Mouse (Mus musculus): ENCODE results near the gene Tlx3. TPM values are rescaled to one million over a fixed set of nuclear protein-coding genes. Genes with fewer than 3 reads are reported as not detected.

Tlx3 gene
- total RNA-seq, 2 experiments from 2014 or later, result not detected

DNA sequence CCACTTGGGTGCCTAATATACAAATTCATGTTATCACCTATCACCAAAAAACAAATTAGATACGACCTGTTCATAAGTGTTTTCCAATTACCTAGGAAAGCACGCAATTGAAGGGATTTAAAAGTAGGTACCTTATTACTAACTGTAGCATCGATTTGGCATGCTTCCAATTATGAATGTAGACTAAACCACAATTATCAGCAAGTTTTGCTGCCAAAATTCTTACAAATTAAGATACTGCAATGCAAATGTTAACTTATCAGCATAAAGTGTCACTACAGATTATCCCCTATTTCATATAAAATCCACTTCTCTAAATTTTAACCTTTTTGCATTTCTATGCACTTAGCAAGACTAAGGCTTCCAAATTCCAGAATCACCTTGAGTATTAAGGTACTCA, 48.9 kb downstream of the Tlx3 start:
- intact Hi-C loops (cut with DNase I), result no loop called here
- no peak for DNase-seq

DNA sequence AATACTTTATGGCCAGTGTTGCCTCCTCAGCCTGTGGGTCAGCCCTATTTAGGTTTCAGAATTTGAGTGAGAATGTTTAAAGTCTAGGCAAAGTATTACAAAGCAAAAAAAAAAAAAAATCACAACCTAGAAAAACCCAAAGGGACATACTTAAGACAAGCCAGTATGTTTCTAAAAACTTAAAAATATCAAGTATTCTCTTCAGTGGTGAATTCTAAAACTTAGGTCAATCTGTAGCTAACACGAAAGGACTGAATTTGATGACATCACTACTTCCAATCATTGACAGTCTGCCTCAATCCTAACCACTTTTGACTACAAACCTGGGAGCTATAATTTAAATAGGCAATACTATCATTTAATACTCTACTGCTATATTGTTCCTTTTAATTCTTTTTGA, 50.4 kb downstream of the Tlx3 start:
- intact Hi-C loops (cut with DNase I), result no loop called here
- DNase-seq, result no peak

DNA sequence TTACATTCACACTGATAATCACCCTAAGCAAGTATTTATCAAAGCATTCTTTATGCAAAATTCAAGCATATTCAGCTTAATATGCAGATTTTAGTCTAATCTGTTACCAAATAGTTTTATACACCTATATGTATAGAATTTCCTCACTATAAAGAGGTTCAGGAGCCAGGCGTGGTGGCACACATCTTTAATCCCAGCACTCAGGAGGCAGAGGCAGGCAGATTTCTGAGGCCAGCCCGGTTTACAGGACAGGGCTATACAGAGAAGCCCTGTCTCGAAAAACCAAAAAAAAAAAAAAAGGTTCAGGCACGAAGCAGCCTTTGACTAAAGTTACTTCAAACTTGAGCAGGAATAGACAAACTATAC, 51.6 kb downstream of the Tlx3 start:
- intact Hi-C loops (cut with DNase I), result no loop called here
- no peak for DNase-seq

DNA sequence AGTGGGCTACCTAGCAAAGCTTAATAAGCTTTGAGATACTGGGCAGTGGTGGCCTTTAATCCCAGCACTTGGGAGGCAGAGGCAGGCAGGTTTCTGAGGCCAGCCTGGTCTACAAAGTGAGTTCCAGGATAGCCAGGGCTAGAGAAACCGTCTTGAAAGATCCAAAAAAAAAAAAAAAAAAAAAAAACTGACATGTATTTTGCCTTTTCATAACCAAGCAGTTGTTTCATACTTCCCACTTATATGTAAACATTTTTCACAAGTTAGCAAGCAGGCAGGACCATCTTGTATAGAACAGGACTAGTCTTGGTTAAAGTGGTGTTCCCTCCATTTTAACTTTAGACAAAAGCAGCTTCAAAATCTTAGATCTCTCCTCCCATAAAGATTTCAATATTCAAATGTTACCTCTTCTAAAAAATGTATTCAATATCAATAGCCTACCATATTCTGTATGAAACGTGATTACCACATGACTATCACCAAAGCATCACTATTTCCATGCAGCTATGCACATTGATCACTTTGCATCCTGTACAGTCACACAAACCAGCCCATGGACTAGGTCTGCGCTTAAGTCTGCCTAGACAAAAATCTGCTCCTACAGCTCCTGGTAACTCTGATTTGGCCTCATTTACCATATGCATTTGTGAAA, 52.1 kb downstream of the Tlx3 start:
- no peak for DNase-seq
- intact Hi-C loops (cut with DNase I), result no loop called here

Other genes with a start within 250 kb of the Tlx3 start
- 1 to 10 TPM; 4.1 to 4.9 TPM for gene Fgf18, start 56.2 kb downstream of the Tlx3 start, total RNA-seq (2021)
- 100 to 1,000 TPM; 136 to 152 TPM for gene Npm1, start 40.4 kb downstream of the Tlx3 start, total RNA-seq (2021)
- gene Gm12117, start 73.1 kb upstream of the Tlx3 start, total RNA-seq (2021), result not detected

All from heart, postnatal 14 days (tissue).